Mouse (Mus musculus) lung, embryonic 15.5 days (tissue): ENCODE data around the gene Lbx2. TPM values are rescaled to one million over a fixed set of nuclear protein-coding genes. Genes with fewer than 3 reads are reported as not detected.
A peak's percentile ranks its signal among the peaks of the same experiment; 100 is the strongest.

Source experiments
- ATAC-seq: fragments of 200-750 bp; cut with Nextera tagmentation; 2 replicates; pipeline ENCODE4 v1.8.0; 2017; ENCODE audit warnings: moderate number of reproducible peaks, borderline replicate concordance; ENCODE audit not compliant: low FRiP score, low TSS enrichment; ENCODE audit errors: extremely low read depth
- H3K27ac ChIP-seq: fragments of 300-500 bp; sonication (generic); 2 replicates; pipeline ENCODE4 v1.5.1; 2015; ENCODE audit warnings: moderate library complexity, mild to moderate bottlenecking, inconsistent platforms
- H3K27me3 ChIP-seq: fragments of 300-500 bp; sonication (generic); 2 replicates; pipeline ENCODE4 v1.6.1; 2015; ENCODE audit warnings: inconsistent platforms
- H3K36me3 ChIP-seq: fragments of 300-500 bp; sonication (generic); 2 replicates; pipeline ENCODE4 v1.6.1; 2015; ENCODE audit warnings: inconsistent platforms
- H3K4me1 ChIP-seq: fragments of 300-500 bp; sonication (generic); 2 replicates; pipeline ENCODE4 v1.6.1; 2015; ENCODE audit warnings: inconsistent platforms
- H3K4me2 ChIP-seq: fragments of 300-500 bp; sonication (generic); 2 replicates; pipeline ENCODE4 v1.6.1; 2015; ENCODE audit warnings: inconsistent platforms, mild to moderate bottlenecking, moderate library complexity
- H3K4me3 ChIP-seq: fragments of 300-500 bp; sonication (generic); 2 replicates; pipeline ENCODE4 v1.5.1; 2015; ENCODE audit warnings: mild to moderate bottlenecking, inconsistent platforms
- H3K9ac ChIP-seq: fragments of 300-500 bp; sonication (generic); 2 replicates; pipeline ENCODE4 v1.6.1; 2015; ENCODE audit warnings: inconsistent platforms
- H3K9me3 ChIP-seq: fragments of 300-500 bp; sonication (generic); 2 replicates; pipeline ENCODE4 v1.6.1; 2016; ENCODE audit warnings: inconsistent platforms
- WGBS: fragments of 180-500 bp; shearing (Covaris S2); methylation state at CpG from one replicate; pipeline ENCODE4 v1.1.7; 2015; 5-methylcytosine and 5-hydroxymethylcytosine counted together
- polyA plus RNA-seq: library from polyadenylated mRNA; unstranded; fragments of >200 nt; fragmentation: Nextera tagmentation; extraction: Ambion mirVana; gene quantifications from 2 replicates; pipeline ENCODE4 v1.2.1, GENCODE M21; 2015

Lbx2 gene
- 0.31 and 0.87 TPM in 2 replicates for polyA plus RNA-seq

- Histone ChIP-seq H3K4me1 (peaks cover 16% of the 10 kb centered on the region), H3K27me3 (peaks cover 79% of the 10 kb centered on the region), H3K27ac (no peak within 1 kb of the TSS), H3K9me3 (no peaks in the 10 kb centered on the region), H3K9ac (no peak within 1 kb of the TSS), H3K4me3 (peak within 1 kb of the TSS; percentile 32), H3K36me3 (0 out of 2 replicates have a peak, but pooled peaks cover under 1% of the 10 kb centered on the region), H3K4me2 (peak within 1 kb of the TSS; percentile 51)
- no peak for ATAC-seq
- 3% methylated on average over 42 of the region's 42 CpGs for WGBS
These were observed at the start of gene Lbx2 for GRCm38 (mm10) chr6:83086121-83087035. TSS of gene Lbx2 (plus strand) at chr6:83086367.

- no peak for ATAC-seq
- H3K4me1 ChIP-seq: peaks cover 31% of the 10 kb centered on the region
- no peak overlapping the region for H3K4me3 ChIP-seq
- H3K27ac ChIP-seq: no peak overlapping the region
- no peaks in the 10 kb centered on the region for H3K9me3 ChIP-seq
- no peak overlapping the region for H3K9ac ChIP-seq
- WGBS: 48% methylated on average over 8 of the region's 8 CpGs
- no peaks in the 10 kb centered on the region for H3K27me3 ChIP-seq
- no peak overlapping the region for H3K4me2 ChIP-seq
- H3K36me3 ChIP-seq: no peaks in the 10 kb centered on the region
These were observed 49.0 kb upstream of the Lbx2 start for GRCm38 (mm10) chr6:83037188-83037587.

- no peaks in the 10 kb centered on the region for H3K36me3 ChIP-seq
- H3K27me3 ChIP-seq: no peaks in the 10 kb centered on the region
- H3K9me3 ChIP-seq: no peaks in the 10 kb centered on the region
- no peak overlapping the region for H3K9ac ChIP-seq
- ATAC-seq: no peak
- H3K4me3 ChIP-seq: peak overlapping the region; percentile 19
- H3K4me1 ChIP-seq: peaks cover 29% of the 10 kb centered on the region
- WGBS: 17% methylated on average over 24 of the region's 24 CpGs
- peak overlapping the region; percentile 48 for H3K4me2 ChIP-seq
- no peak overlapping the region for H3K27ac ChIP-seq
These were observed 47.6 kb upstream of the Lbx2 start for GRCm38 (mm10) chr6:83038496-83039012.

GRCm38 (mm10) chr6:83040601-83041000 lies 45.6 kb upstream of the Lbx2 start:
- no peak overlapping the region for H3K9ac ChIP-seq
- 78% methylated on average over 5 of the region's 5 CpGs for WGBS

DNA sequence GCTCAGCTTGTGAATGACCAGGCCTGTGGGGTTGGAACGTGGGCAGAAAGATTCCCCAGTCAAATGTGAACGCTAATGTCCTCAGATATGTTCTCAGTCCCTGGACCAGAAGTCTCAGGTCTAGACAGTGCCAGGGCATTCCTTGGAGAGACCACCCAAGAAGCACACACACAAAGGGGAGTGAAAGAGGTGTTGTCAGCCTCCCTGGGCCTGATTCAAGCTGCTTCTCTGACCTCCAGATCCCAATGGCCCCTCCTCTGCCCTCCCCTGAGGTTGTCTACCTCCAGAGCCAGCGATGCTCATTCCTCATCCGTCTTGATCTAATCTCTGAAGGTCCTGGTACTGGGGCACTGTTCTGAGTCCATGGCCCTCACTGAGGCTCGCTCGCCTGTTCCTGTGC lies 42.6 kb upstream of the Lbx2 start:
- 46% methylated on average over 6 of the region's 6 CpGs for WGBS
- Histone ChIP-seq H3K36me3 (no peaks in the 10 kb centered on the region), H3K27me3 (no peaks in the 10 kb centered on the region), H3K4me1 (peaks cover 10% of the 10 kb centered on the region), H3K4me3 (no peak overlapping the region), H3K4me2 (no peak overlapping the region), H3K9ac (no peak overlapping the region), H3K27ac (no peak overlapping the region), H3K9me3 (no peaks in the 10 kb centered on the region)
- no peak for ATAC-seq

More at GRCm38 (mm10) chr6:83040601-83041000, 45.6 kb upstream of the Lbx2 start:
- no peaks in the 10 kb centered on the region for H3K9me3 ChIP-seq
- H3K27ac ChIP-seq: no peak overlapping the region
- H3K36me3 ChIP-seq: no peaks in the 10 kb centered on the region
- H3K27me3 ChIP-seq: no peaks in the 10 kb centered on the region
- no peak overlapping the region for H3K4me3 ChIP-seq
- H3K4me2 ChIP-seq: no peak overlapping the region
- H3K4me1 ChIP-seq: peaks cover 17% of the 10 kb centered on the region
- ATAC-seq: no peak

DNA sequence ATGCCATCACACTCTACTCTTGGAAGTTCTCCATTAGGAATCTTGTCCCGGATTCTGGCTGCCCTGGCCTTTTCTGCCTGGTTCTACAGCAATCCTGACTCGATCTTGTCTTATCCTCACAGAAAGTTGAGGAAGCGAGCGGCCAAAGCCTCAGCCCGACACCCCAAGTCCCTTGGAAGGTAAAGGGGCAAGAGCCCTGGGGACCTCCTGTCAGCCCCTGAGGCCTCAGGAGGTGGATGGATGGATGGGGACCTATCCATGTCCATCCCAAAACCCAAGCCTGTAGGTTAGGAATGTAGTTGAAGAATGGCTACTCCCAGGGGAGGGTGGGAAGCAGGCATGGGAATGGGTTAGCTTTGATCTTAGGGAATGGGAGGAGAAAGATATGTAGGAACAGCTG lies 42.2 kb upstream of the Lbx2 start:
- 84% methylated on average over 5 of the region's 5 CpGs for WGBS
- no peak for ATAC-seq
- Histone ChIP-seq H3K9ac (no peak overlapping the region), H3K27ac (no peak overlapping the region), H3K4me1 (peaks cover 6% of the 10 kb centered on the region; the same call in 1 of the 2 replicates), H3K4me2 (no peak overlapping the region), H3K36me3 (no peaks in the 10 kb centered on the region), H3K9me3 (no peaks in the 10 kb centered on the region), H3K27me3 (no peaks in the 10 kb centered on the region), H3K4me3 (no peak overlapping the region)

DNA sequence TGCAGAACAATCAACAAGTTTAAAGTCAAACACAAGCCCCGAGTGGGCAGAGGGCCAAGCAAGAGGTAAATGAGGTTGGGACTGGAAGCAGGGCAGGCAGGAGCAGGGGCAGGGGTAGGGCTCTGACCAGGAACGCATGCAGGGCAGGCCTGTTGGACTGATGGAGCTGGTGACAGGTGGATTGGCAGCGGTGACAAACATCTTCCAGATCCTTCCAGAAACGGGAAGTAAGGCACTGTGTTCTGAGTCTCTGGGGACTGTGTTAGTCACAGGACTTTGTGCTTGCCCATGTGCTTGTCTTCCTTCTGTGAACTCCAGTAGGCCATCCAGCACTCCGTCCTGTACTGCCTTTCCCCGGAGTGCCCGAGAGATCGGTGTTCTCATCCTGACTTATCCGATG lies 41.4 kb upstream of the Lbx2 start:
- no peak for ATAC-seq
- Histone ChIP-seq H3K4me2 (no peak overlapping the region), H3K4me1 (peaks cover 6% of the 10 kb centered on the region; the same call in 1 of the 2 replicates), H3K9ac (no peak overlapping the region), H3K27me3 (no peaks in the 10 kb centered on the region), H3K27ac (no peak overlapping the region), H3K9me3 (no peaks in the 10 kb centered on the region), H3K4me3 (no peak overlapping the region), H3K36me3 (no peaks in the 10 kb centered on the region)
- 67% methylated on average over 9 of the region's 9 CpGs for WGBS

GRCm38 (mm10) chr6:83049367-83049766 lies 36.8 kb upstream of the Lbx2 start:
- Histone ChIP-seq H3K27ac (no peak overlapping the region), H3K4me3 (no peak overlapping the region), H3K36me3 (peaks cover 14% of the 10 kb centered on the region), H3K27me3 (no peaks in the 10 kb centered on the region), H3K9ac (no peak overlapping the region), H3K4me1 (peaks cover 16% of the 10 kb centered on the region), H3K4me2 (no peak overlapping the region), H3K9me3 (no peaks in the 10 kb centered on the region)
- 70% methylated on average over 10 of the region's 10 CpGs for WGBS
- no peak for ATAC-seq

- Histone ChIP-seq H3K9me3 (no peaks in the 10 kb centered on the region), H3K4me1 (peaks cover 26% of the 10 kb centered on the region), H3K9ac (peak overlapping the region; percentile 82), H3K27me3 (no peaks in the 10 kb centered on the region), H3K27ac (peak overlapping the region; percentile 85), H3K4me3 (peak overlapping the region; percentile 91), H3K36me3 (peaks cover 28% of the 10 kb centered on the region), H3K4me2 (peak overlapping the region; percentile 86)
- ATAC-seq: no peak
- WGBS: 2% methylated on average over 26 of the region's 26 CpGs
These were observed 32.8 kb upstream of the Lbx2 start for GRCm38 (mm10) chr6:83053136-83053960.

- peak; percentile 97 for ATAC-seq
- peak within 1 kb of the TSS; percentile 86 for H3K4me2 ChIP-seq
- H3K36me3 ChIP-seq: peaks cover 28% of the 10 kb centered on the region
These were observed 31.9 kb upstream of the Lbx2 start, which contains the start of gene Aup1 for GRCm38 (mm10) chr6:83054074-83054851. TSS of gene Aup1 (plus strand) at chr6:83054521.

GRCm38 (mm10) chr6:83054871-83055431 lies 31.2 kb upstream of the Lbx2 start, which contains the start of gene Htra2:
TSS of gene Htra2 (minus strand) at chr6:83055273.
- WGBS: under 1% methylated on average over 50 of the region's 50 CpGs
- Histone ChIP-seq H3K4me1 (peaks cover 26% of the 10 kb centered on the region), H3K4me3 (peak within 1 kb of the TSS; percentile 91), H3K36me3 (peaks cover 28% of the 10 kb centered on the region), H3K9ac (peak within 1 kb of the TSS; percentile 85), H3K9me3 (no peaks in the 10 kb centered on the region), H3K27ac (peak within 1 kb of the TSS; percentile 85), H3K27me3 (no peaks in the 10 kb centered on the region), H3K4me2 (peak within 1 kb of the TSS; percentile 86)
- ATAC-seq: peak; percentile 32

More at GRCm38 (mm10) chr6:83054074-83054851, 31.9 kb upstream of the Lbx2 start, which contains the start of gene Aup1:
- Histone ChIP-seq H3K4me1 (peaks cover 26% of the 10 kb centered on the region), H3K27me3 (no peaks in the 10 kb centered on the region), H3K4me3 (peak within 1 kb of the TSS; percentile 91), H3K27ac (peak within 1 kb of the TSS; percentile 85), H3K9ac (peak within 1 kb of the TSS; percentile 85), H3K9me3 (no peaks in the 10 kb centered on the region)
- under 1% methylated on average over 64 of the region's 64 CpGs for WGBS
